Mouse (Mus musculus) B cell, adult 2 months (primary cell): ENCODE measurements around the gene Atn1.
A peak's percentile ranks its signal among the peaks of the same experiment; 100 is the strongest.

Source experiments
- DNase-seq, 2 experiments: peaks; one replicate each; pipeline ENCODE4 v3.0.0; 2022

Atn1 gene

DNA sequence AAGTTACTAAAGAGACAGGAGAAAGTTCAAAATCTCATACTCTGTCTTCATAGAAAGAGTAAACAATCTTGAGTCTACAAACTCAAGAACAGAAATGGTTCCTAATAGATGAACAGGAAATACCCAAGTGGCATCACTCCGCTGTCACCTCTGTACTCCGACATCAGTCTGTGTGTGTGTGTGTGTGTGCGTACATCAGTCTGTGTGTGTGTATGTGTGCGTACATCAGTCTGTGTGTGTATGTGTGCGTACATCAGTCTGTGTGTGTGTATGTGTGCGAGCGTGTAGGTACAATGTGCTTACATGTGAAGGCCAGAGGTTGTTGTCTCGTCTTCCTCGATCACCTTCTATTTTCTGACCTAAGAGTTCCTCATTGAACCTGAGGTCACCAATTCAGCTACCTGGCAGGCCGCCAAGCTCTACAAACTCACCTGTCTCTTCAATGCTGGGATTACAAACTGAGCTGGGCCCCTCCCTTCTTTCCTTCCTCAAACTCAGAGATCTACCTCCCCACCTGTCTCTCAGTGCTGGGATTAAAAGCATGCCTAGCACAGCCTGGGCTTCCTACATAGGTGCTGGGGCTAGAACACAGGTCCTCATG, 47.9 kb downstream of the Atn1 start:
- no peak for DNase-seq

DNA sequence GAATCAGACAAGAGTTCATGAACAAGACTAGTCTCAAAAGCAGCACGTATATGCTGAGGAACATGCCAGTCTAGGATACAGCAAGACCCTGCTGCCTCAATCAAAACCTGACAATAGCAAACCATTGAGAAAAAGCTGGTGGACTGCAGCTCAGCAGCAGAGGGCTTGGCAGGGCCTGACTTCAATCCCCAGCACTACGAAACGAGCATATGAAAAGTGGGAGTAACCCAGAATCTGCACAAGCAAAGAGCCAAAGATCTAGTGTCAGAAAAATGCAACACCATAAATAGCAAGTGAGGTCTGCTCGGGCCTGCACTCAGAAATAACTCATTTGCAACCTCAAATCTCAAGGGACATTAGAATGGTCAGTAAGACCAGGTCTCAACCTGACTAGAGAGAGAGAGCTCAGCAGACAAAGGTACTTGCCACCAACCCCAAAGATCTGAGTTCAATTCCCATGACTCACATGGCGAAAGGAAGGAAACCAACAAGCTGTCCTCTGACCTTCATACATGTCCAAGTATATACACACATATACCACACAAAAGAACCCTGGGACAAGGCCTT, 50.2 kb downstream of the Atn1 start:
- no peak for DNase-seq

DNA sequence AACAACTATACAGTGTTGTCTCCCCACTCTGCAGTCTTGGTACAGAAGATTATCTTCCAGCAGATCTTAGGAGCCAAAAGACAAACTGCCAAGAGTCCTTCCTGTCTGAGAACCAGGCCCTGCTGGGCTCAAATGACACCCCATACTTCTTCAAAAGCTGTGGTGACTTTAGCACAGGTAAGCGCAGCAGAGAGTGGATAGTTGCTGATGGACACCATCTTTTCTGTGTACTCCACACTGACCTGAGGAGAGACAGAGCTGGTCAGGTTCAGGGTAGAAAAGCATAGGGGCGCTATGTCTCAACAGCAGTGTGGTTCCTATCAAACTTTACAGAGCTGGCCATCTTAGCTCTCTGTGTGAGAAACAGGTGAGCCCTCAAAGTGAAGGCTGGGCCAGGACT, 51.9 kb downstream of the Atn1 start:
- no peak for DNase-seq

DNA sequence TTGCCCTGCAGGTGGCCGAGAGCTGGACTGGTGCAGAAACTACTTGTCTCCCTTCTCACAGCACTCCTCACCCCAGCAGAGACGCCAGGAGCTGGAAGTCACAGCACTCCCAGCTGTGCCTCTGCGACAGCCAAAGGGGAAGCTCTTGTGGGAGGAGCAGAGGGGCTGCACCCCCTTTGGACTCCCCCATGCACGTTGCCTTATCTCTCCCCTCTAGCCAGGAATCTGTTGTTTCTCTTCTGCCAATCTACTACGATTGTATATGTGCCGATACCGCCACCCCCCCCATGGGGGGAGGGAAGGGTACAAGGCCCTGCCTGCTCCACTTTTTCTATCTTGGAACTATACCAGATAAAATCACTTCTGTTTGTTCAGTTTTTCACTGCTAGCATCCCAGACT, 52.5 kb downstream of the Atn1 start:
- no peak for DNase-seq

DNA sequence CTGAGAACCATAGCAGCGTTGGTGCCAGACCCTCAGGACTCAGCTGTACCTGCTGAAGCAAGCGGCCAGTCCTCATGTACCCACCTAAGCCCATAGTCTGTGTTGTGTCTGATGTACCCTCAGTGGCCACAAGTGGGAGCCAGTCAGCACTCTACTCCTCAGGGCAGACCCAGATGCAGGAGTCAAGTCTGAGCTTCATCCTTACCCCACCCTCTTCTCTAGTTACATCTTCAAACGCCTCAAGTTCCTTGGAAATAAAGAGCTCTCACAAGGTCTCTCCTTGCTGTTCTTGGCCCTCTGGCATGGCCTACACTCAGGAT, 53.6 kb downstream of the Atn1 start:
- DNase-seq = peak; percentile 86 to 88

DNA sequence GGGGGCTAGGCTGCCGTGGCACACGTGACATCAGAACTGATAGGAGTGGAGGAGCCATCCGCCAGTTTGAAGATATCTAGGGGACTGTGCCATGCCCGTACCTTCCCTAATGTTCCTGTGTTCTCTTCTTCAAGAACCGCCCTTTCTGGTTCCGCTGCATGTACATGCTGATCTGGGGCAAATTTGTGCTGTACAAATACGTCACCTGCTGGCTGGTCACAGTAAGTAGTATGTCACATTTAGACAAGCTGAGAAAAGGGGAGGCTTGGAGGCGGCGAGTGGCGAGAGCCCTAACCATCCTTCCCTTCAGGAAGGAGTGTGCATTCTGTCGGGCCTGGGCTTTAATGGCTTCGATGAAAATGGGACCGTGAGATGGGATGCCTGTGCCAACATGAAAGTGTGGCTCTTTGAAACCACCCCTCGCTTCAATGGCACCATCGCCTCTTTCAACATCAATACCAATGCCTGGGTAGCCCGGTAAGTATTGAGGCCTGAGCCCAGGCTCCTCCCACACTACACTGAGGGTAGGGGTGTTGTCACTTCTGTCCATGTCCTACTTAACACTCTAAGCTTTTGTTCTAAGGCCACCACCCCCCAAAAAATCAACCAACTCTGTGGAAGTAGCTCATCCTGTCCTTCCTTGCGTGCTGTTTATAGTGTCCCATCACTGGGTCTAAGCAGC, 54.1 kb downstream of the Atn1 start:
- no peak for DNase-seq

DNA sequence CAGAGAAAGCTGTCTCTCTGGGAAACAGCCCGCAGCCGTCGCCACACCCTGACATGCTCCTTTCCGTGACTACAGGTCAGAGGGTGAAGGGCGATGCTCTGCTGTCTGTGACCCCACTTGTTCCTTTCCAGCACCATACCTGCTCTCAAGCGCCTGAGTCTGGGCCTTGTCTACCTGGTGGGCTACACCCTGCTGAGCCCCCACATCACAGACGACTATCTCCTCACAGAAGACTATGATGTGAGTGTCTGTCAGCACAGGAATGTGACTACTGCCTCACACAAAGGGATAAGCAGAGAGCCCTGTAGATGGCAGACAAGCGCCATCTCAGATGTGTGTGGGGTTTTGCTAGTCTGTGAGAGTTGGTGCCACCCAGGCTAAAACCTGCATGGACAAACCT, 55.0 kb downstream of the Atn1 start:
- peak; percentile 60 to 62 for DNase-seq

DNA sequence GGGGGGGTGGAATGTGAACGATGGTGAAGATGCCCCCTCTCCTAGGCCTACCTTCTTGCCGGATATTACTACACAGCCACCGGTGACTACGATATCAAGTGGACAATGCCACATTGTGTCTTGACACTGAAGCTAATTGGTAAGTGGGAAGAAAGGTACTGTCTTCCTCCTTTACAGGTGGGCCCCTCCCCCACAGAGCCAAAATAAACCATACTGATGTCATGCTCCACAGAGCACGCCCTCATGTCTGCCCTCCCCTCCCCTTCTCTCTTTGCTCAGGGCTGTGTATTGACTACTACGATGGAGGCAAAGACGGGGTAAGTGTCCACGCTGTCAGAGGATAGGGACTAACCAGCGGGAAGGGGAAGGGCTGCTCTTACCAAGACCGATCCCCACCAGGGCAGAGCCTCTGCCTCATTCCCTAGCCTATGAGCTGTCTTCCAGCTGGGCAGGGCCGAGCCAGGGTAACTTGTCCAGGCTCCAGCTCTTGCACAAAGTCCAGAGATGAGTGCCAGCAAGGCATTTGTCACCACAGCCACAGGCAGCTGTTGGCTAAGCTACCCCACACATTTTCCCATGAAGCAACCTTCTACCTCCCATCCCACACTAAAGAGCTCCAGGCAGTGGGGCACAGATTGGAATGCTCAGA, 56.2 kb downstream of the Atn1 start:
- no peak for DNase-seq

DNA sequence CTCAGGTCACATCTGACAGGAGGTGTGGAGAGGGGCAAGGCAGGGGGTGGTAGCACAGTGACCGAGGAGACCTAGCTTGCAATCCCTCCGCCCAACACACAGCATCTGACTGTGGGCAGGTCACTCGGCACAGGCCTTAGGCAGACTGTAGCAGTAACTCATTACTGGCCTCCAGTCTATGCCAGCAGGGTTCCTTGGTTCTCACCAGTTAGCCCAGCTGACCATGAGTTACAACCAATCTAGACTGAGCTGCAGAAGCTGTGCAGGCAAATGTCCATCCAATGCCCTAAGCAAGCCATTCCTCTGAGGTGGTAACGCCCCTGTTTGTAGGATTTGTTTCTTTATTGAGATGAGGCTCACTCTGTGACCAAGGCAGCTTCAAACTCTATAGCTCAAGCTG, 57.0 kb downstream of the Atn1 start:
- no peak for DNase-seq

DNA sequence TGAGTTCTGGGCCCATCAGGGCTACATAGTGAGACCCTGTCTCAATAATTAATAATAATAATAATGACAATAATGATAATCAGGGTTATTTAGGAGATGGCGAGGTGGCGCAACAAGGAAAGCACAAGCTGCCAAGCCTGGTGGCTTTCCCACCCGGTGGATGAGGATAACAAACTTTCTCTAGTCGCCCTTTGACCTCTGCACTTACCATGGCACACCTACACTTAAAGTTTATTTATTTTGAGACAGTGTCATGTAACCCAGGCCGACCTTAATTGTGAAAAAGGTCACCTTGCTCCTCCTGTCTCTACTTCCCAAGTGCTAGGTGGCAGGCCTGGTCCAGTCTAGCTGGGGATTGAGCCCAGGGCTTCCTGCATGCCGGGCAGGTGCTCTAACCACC, 57.6 kb downstream of the Atn1 start:
- DNase-seq = no peak

DNA sequence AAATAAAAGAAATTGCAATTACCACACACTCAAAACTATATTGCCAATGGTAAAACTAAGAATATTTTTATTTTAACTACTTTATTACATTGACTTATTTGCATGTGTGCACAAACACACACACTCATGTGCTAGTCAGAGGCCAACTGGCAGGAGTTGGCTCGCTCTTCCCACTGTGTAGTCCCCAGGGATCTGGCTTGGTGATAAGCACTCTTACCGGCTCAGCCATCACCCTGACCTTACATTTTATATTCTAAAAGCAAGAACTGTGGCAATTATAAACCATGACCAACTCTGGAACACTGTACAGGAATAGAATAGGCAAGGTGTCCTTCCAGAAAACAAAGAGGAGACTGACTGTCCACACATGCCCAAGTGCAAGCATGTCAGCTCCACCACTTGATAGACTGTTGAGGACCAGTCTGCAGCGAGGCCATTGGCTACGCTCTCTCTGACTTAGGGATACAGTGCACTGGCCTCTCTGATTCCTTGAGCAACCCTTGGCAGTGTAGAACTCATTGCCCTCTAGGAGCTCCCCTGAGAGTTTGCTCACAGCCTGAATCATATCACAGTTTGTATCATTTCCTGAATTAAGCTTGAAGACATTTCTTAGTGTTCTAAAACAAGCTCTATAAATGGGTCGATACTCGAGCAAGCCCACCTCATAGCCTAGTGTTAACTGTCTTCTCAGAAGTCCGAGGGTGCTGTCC, 59.7 kb downstream of the Atn1 start:
- no peak for DNase-seq

DNA sequence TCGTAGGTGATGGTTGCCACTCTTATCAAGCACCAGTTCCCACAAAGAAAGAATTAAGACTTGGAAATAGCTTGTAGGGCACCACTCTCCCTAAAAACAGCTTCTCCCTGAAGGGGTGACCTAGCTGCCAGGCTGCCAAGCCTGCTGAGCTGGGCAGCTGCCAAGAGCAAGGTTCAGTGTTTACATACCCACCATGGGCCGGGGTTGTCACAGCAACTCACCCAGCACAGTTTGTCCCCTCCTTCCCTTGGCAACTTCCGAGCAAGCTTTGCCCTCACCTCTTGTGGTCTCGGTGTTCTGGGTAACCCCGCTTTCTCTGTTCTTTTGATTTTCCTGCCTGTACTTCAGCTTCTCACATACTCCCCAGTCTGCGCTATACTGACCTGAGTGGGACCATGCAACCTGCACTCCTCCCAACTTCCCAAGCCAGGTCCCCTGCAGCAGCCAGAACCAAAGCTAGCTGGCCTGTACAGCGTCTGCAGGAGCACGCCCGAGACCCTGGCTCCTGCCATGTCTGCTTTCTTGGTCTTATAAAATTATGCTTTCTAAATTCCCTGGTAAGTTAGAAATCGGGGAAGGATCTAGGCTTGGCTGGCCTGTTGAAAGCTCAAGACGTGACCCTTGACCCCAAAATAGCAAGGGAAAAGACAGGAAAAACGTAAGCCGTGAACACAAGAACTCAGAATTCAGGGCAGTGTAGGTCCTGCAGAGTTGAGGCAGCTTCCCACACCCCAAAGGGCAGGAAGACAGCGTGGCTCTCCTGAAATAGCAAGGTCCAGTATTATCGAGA, 62.0 kb downstream of the Atn1 start:
- no peak for DNase-seq

DNA sequence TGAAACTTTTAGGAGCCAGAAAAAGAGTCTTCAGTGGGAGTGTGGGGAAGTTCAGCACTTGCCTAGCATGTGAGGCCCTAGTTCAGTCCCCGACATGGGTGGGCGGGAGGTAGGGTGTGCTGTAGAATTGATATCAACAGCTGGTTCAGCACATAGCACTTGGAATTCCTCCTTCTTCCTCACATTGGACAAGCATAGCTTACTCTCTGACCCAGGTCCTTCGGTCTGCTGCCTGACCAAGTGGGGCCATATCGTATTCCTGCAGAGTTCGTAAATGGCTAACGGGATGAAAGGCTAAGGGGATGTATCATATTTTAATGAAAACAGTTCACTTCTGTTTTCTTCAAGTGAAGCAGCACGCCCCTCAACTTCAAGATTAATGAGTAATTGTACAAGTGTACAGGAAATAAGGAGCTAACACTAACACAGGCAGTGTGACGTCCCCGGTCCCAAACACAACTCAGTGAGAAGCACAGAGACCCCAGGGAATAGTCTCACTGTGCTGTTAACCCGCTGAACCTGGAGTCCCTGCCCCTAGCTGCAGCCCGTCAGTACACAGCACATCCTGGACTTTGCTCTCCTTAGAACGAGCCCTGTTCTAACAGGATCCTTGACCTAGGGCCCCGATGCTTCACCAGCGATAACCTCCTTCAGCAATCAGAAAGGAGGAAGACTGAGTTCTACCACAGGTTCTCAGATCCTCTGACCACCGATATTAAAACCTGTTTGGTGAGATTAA, 62.9 kb downstream of the Atn1 start:
- DNase-seq = no peak
